Mouse (Mus musculus) megakaryocyte, adult 5-6 weeks (primary cell): ENCODE measurements at regions not wholly inside any gene's neighbourhood (a gene's known extent, or its start where the extent isn't known, plus 50 kb on each side); places are given as distances from the start of the nearest gene placed in this dataset.

Experiments
- ATAC-seq: 2 replicates; pipeline ENCODE4 v1.8.0; 2016; ENCODE audit warnings: mild to moderate bottlenecking, inconsistent platforms; ENCODE audit not compliant: poor library complexity, severe bottlenecking

- no peak for ATAC-seq
Observed at GRCm38 (mm10) chr15:64434502-64434901, 374.2 kb upstream of the Fam49b start.

- no peak for ATAC-seq
Observed at GRCm38 (mm10) chr15:64434908-64435307, 374.6 kb upstream of the Fam49b start.

- ATAC-seq, result no peak
Observed at GRCm38 (mm10) chr15:64445076-64445475, 372.4 kb upstream of the Gm21798 start.

GRCm38 (mm10) chr15:64446411-64447072 lies 371.0 kb upstream of the Gm21798 start:
- no peak for ATAC-seq

GRCm38 (mm10) chr15:64447239-64447952 lies 370.1 kb upstream of the Gm21798 start:
- peak; percentile 84 for ATAC-seq

- ATAC-seq, result no peak
Observed at GRCm38 (mm10) chr15:64448581-64449140, 368.8 kb upstream of the Gm21798 start.

GRCm38 (mm10) chr15:64470743-64471142 lies 346.8 kb upstream of the Gm21798 start:
- no peak for ATAC-seq

GRCm38 (mm10) chr15:64471597-64471996 lies 345.9 kb upstream of the Gm21798 start:
- ATAC-seq, result no peak

- no peak for ATAC-seq
Observed at GRCm38 (mm10) chr15:64474236-64474635, 343.3 kb upstream of the Gm21798 start.

- no peak for ATAC-seq
Observed at GRCm38 (mm10) chr15:64477131-64477530, 340.4 kb upstream of the Gm21798 start.

GRCm38 (mm10) chr15:64480625-64481024 lies 336.9 kb upstream of the Gm21798 start:
- ATAC-seq, result no peak

GRCm38 (mm10) chr15:64481226-64481625 lies 336.3 kb upstream of the Gm21798 start:
- ATAC-seq, result no peak

GRCm38 (mm10) chr15:64482960-64483359 lies 334.5 kb upstream of the Gm21798 start:
- ATAC-seq, result no peak

- no peak for ATAC-seq
Observed at GRCm38 (mm10) chr15:64487801-64488200, 329.7 kb upstream of the Gm21798 start.

GRCm38 (mm10) chr15:64500783-64501182 lies 316.7 kb upstream of the Gm21798 start:
- ATAC-seq, result no peak

GRCm38 (mm10) chr15:64501479-64501878 lies 316.0 kb upstream of the Gm21798 start:
- ATAC-seq, result no peak

GRCm38 (mm10) chr15:64504751-64505150 lies 312.7 kb upstream of the Gm21798 start:
- no peak for ATAC-seq

- no peak for ATAC-seq
Observed at GRCm38 (mm10) chr15:64510649-64511048, 306.8 kb upstream of the Gm21798 start.

- no peak for ATAC-seq
Observed at GRCm38 (mm10) chr15:64511176-64511575, 306.3 kb upstream of the Gm21798 start.

GRCm38 (mm10) chr15:64512615-64513014 lies 304.9 kb upstream of the Gm21798 start:
- peak; percentile 63 for ATAC-seq

- ATAC-seq, result no peak
Observed at GRCm38 (mm10) chr15:64513501-64514097, 303.9 kb upstream of the Gm21798 start.

GRCm38 (mm10) chr15:64515179-64515578 lies 302.3 kb upstream of the Gm21798 start:
- ATAC-seq, result no peak
